Mouse (Mus musculus) common myeloid progenitor, adult 5-6 weeks (primary cell): ENCODE results near the gene Zdhhc23. TPM values are rescaled to one million over a fixed set of nuclear protein-coding genes. Genes with fewer than 3 reads are reported as not detected.

Experiments used
- ATAC-seq: replicated peaks from 2 replicates; pipeline ENCODE4 v1.8.0; 2016; ENCODE audit warnings: low read depth, mild to moderate bottlenecking, moderate TSS enrichment, inconsistent platforms; ENCODE audit not compliant: poor library complexity, severe bottlenecking
- total RNA-seq: library from RNA; stranded (forward); fragments of 200-1000, 187-1606 nt; gene quantifications from 2 replicates; pipeline ENCODE4 v1.2.3, GENCODE M21; 2017

Zdhhc23 gene
- total RNA-seq: 1.3 and 2.1 TPM in 2 replicates

GRCm38 (mm10) chr16:43979328-43980109, at the start of gene Zdhhc23:
Gene Zdhhc23, minus strand, starts transcription at chr16:43979791.
- peak; percentile 53 for ATAC-seq

- peak; percentile 62 for ATAC-seq
These were observed 49.7 kb upstream of the Zdhhc23 start for GRCm38 (mm10) chr16:44029273-44029672.

DNA sequence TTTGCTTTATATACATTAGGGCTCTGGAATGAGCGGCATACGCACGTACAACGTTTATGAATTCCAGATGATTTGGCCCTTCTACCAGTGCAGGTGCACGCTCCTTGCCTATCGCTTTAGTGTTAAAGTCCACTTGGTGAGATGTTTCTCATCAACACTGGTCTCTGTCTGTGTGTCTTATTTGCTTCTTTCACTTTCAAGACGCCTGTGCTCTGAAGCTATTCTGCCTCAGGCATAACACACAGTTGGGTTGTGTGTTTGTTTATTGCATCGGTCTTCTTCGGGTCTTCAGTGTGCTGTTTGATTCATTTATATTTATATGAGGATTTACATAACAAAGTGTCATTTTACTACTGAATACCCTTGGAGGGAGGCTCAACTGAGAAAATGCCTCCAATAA, 47.2 kb upstream of the Zdhhc23 start:
- ATAC-seq: no peak

DNA sequence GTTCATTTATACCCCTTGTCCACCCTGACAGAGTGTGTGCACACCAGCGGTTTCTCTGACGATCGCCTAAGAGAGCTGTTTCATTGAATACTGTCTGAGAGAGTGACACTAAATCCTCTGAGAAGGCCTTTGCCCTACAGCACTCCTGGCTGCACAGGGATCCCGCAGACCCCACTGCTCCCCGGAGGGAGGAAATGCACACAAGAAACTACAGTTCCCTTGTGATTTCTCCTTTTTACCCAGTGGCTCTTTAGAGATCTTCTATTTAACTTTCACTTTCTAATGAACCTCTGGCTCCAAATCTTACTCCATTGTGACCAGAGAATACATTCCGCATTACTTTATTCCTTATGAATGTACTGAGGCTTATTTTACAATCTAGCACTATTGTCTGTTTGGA, 46.6 kb upstream of the Zdhhc23 start:
- peak; percentile 71 for ATAC-seq

- no peak for ATAC-seq
These were observed 39.5 kb upstream of the Zdhhc23 start for GRCm38 (mm10) chr16:44018986-44019548.

- ATAC-seq: peak; percentile 93
These were observed 38.8 kb upstream of the Zdhhc23 start for GRCm38 (mm10) chr16:44018372-44018771.

GRCm38 (mm10) chr16:44017707-44018106, 38.1 kb upstream of the Zdhhc23 start:
- no peak for ATAC-seq

DNA sequence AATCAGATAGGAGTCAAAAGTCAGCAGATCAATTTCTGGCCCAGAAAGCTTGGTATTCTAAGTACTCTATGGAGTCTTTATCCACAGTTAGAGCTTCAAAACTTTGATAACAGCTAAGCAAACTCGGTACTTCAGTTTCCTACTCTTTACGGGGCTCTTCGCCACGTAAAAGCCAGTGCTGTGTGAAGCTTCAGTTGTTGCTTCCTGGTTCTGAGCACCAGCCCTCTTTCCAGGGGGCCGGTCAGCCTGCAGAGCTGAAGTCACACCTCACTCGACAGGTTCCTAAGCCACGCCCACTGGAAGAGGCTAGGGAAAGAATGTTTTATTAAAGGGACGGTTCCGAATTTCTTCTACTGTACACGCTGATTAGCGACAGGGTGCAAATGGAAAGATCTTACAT, 36.6 kb upstream of the Zdhhc23 start:
- peak; percentile 74 for ATAC-seq

GRCm38 (mm10) chr16:44015416-44016158, 36.0 kb upstream of the Zdhhc23 start:
- ATAC-seq: no peak

- ATAC-seq: no peak
These were observed 31.4 kb upstream of the Zdhhc23 start for GRCm38 (mm10) chr16:44011010-44011409.

DNA sequence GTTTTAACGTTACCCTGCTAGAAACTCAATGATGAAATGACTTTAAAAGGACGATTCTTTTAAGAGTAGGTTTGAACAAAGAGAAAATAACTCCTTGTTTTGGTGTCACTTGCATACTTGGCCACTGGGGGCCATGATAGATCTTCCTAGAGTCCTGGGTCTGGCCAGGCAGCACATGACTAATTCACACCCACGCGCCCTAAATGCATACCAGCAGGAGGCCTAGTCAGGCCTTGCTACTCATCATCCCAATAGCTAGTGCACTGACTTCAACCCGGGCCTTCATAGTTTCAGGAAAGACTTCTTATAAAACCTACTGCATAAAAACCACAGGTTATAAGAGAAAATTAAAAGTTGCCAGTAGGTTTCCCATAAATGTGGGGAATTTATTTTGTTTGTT, 22.5 kb upstream of the Zdhhc23 start:
- peak; percentile 100 for ATAC-seq

DNA sequence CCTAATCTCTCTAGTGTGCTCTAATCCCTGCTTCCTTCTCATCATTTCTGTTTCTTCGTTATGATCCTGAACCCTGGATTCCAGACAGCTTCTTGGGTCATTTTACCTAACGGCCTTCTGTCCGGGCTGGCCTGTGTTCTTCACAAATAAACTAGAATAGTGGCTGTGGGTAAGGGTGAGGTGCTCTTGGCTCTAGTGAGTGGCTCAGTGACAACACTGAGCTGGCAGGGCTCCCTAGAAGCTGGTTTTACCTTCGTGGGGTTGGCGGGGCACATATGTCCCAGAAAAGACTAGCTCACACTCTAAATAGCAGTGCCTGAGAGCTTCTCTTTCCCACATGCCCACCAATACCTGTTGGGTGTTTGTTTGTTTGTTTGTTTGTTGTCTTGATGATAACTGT, 19.9 kb upstream of the Zdhhc23 start:
- no peak for ATAC-seq

DNA sequence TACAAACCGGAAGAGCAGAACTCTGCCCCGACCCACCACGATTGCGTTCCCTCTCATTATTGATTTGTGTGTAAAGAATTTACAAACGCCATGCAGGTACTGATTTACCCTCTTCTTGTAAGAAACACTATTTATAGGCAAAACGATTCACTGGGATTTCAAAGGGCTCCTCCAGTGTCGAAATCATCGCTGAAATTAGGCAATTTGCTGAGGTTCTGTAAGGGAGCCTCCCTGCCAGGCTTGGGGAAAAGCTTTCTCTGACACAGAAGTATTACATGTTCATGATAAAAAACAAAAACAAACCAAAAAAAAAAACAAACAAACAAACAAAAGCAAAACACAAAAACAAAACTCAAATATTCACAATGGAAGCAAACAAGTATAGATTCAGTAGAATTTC, 19.5 kb upstream of the Zdhhc23 start:
- ATAC-seq: no peak

GRCm38 (mm10) chr16:43994623-43995022, 15.0 kb upstream of the Zdhhc23 start:
- no peak for ATAC-seq

DNA sequence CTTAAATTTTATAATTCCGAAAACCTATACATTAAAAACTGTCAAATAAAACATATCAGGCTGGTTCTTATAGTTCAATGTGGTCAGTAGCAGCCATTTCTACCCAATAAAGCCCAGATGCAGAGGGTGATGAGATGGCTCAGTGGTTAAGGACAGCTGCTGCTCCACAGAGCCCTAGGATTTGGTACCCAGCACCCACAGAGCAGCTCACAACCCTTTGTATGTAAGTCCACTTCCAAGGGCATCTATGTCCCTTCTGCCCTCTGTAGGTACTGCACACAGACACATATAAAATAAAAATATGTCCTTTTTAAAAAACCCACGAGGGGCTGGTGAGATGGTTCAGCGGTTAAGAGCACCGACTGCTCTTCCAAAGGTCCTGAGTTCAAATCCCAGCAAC, 6.7 kb upstream of the Zdhhc23 start:
- ATAC-seq: no peak

DNA sequence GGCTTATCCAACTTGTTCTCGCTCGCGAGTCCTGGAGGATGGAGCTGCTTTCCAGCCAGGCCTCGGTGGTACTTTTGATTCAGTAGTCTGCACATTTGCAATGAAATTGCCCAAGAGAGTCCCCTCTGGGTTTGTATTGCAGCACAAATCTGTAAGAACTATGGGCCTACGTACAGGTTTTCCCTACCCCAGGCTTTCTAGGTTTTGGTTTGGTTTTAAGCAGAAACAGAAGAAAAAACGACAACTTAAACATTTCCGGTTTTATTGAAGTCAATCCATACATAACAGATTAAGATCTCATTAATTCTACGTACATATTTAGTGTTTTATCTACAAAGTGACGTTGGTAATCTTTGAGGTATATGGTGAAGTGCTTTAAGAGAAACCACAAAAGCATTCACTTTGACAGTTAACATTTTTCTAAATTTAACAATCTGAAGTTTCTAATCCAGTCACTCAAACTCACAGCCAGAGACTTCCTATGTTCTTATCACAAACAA, 569 bp upstream of the Zdhhc23 start:
- peak; percentile 8; the same call in 1 of the 2 replicates for ATAC-seq

DNA sequence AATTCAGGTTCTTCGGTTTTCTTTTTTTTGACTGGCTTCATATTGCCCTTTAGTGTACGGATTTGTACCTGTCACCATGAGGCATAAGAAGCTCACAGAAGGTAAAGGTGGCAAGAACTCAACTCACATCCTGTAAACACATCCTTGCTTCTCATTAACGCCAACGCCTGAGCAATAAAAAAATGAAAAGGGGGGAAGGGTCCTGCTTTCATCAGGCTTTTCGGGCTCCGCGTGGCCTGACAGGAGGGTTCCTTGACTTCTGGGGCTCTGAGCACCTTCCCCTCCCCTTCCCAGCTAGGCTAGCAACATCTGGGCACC, 622 bp downstream of the Zdhhc23 start:
- no peak for ATAC-seq

DNA sequence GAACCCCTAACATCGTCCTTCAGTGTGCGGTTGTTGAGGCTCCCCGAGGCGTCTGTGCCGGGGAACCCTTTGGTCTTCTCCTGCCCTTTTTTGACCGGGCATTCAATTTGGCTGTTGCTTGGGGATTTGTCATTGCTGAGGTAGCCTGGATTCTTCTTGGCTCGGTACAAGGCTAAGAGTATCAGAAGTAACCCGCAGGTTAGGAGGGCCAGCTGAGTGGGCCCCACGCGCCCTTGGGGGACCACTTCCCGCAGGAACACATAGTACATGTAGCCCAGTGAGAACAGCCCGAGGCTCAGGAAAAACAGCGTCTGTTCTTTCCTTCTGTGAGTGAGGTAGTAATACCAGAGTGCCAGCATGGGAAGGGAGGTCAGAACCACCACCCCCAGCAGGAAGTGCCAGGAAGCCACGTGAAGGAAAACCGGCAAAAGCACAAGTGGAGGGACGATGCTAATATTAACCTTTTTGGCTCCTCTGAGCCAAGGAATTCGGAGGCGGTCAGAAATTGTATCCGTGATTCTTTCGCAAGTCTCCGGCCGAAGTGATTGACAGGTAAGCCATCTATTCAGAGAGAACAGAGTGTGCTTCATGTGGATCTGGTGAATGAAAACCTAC, 5.9 kb downstream of the Zdhhc23 start:
- ATAC-seq: no peak

DNA sequence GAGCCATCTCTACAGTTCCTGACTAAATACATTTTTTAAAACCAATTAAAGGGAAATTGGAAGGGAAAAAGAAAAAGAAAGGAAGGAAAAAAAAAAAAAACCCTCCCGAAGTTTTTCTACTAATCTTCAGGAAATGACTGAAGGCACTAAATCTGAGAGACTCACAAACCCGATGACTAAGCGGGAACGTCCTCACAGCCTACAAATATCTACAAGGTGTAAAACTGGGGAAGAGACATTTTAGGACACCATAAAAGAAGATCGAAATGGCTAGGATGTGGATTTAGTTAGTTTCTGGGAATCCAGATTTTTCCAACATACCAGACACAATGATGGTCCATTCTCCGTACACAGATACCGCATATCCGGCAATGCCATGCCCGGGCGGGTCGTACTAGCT, 6.4 kb downstream of the Zdhhc23 start:
- no peak for ATAC-seq

DNA sequence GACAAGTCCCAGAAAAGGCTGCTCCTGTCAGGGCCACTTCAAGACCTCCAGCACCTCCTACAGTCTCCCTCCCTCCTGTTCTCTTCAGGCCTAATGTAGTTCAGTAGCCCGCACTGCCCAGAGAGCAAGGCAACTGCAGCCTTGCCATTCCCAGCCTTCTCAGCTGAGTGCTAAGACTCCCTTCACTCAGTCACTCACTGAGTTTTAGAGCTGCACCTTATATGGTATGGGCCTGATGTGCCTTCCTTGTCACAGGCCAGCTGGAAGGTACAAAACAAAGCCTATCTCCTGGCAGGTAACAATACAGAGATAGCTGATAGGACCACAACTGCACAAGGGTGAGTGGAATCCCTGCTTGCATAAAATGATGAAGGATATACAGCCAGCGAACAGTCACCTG, 7.2 kb downstream of the Zdhhc23 start:
- ATAC-seq: no peak

DNA sequence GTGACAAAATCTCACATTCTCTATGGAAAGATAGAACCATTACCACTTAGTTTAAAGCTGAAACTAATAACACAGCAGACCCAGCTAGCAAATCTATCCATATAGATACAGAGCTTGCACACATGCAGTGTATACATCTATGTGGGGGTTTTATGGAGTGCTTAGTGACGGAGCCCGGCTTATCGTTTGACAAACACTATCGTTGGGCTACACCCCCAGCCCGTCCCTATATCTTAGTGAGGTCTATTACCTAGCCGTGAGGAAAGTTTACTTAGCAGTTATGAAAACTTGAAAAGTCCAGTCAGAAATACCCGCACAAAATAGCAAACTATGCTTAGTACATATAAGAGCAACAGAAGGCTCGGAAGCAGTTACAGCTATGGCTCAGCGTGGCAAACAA, 7.8 kb downstream of the Zdhhc23 start:
- ATAC-seq: no peak
